Mouse (Mus musculus) small intestine, adult 2 months (tissue): ENCODE measurements around the gene Hexim2.

Source experiments
- CTCF ChIP-seq: fragments of 200-500 bp; IDR thresholded peaks from 2 replicates; pipeline ENCODE4 v1.5.1; 2012; ENCODE audit warnings: low read depth, mild to moderate bottlenecking, control low read depth, inconsistent platforms, low read length, moderate library complexity, mixed read lengths; ENCODE audit not compliant: insufficient replicate concordance, insufficient read length; ENCODE audit errors: extremely low read depth
- POLR2A ChIP-seq: fragments of 200-500 bp; IDR thresholded peaks from 2 replicates; pipeline ENCODE4 v1.6.1; 2012; ENCODE audit warnings: low read depth, mild to moderate bottlenecking, control low read depth, inconsistent platforms, low read length, moderate library complexity

- TF ChIP-seq CTCF: no peak
- TF ChIP-seq POLR2A: no peak
Observed at GRCm38 (mm10) chr11:103120315-103120714, 11.9 kb upstream of the Hexim2 start.
